9 mouse cellular contexts compared by ENCODE assay signal in genomic region chr17:65939461-65940192, GRCm38 (mm10). TPM values are rescaled to one million over a fixed set of nuclear protein-coding genes. Genes with fewer than 3 reads are reported as not detected.
DNase-seq lines count a peak whose midpoint lies in the region; ATAC-seq lines count a peak whose summit lies in the region.
"Had no signal": no experiment of that assay in that cellular context is flagged by ENCODE, and none has a peak within 500 bp of the region (broad histone marks: within the 10 kb centered on the region; RNA-seq: fewer than 3 reads in every experiment).

No protein-coding gene starts in this region.

- H3K9ac ChIP-seq in heart, embryonic 14.5 days (ENCODE audit: low read length) = peak overlapping the region; percentile 46; the same call in 1 of the 2 replicates
- H3K9ac ChIP-seq in neural tube, embryonic 13.5 days = 0 out of 2 replicates have a peak overlapping the region, but pooled peaks have one; percentile 5
- no peak overlapping the region for H3K9ac ChIP-seq in limb, embryonic 15.5 days

- H3K9me3 ChIP-seq in heart, embryonic 14.5 days (ENCODE audit: control insufficient read depth, low read length) = no peaks in the 10 kb centered on the region
- H3K9me3 ChIP-seq in neural tube, embryonic 13.5 days = no peaks in the 10 kb centered on the region
- no peaks in the 10 kb centered on the region for H3K9me3 ChIP-seq in limb, embryonic 15.5 days

- peak overlapping the region; percentile 6 for H3K4me2 ChIP-seq in heart, embryonic 14.5 days (ENCODE audit: low read length)
- H3K4me2 ChIP-seq in neural tube, embryonic 13.5 days = no peak overlapping the region
- no peak overlapping the region; the same call in 1 of the 2 replicates for H3K4me2 ChIP-seq in limb, embryonic 15.5 days

- peak overlapping the region; percentile 41 to 64; a peak in 3 of 4 replicates for H3K27ac ChIP-seq in heart, embryonic 14.5 days (replicated peaks in 1 of 2; ENCODE audit: control insufficient read depth in 1 of 2, insufficient read depth in 1 of 2, low read depth in 2 of 2, low read length in 2 of 2)
- H3K27ac ChIP-seq in neural tube, embryonic 13.5 days (replicated peaks) = peak overlapping the region; percentile 70
- H3K27ac ChIP-seq in limb, embryonic 15.5 days = peak overlapping the region; percentile 70

- no peak for ATAC-seq in heart, embryonic 14.5 days (ENCODE audit: insufficient number of reproducible peaks, insufficient read depth, low FRiP score, low read depth)
- ATAC-seq in neural tube, embryonic 13.5 days (ENCODE audit: low read depth) = no peak
- ATAC-seq in limb, embryonic 15.5 days (ENCODE audit: insufficient number of reproducible peaks, low FRiP score, low TSS enrichment, low read depth) = no peak

- H3K4me1 ChIP-seq in heart, embryonic 14.5 days (ENCODE audit: control insufficient read depth in 2 of 2, insufficient read depth in 2 of 2, low read length in 2 of 2) = peaks cover 10 to 23% of the 10 kb centered on the region in 2 experiments
- peaks cover 33% of the 10 kb centered on the region for H3K4me1 ChIP-seq in neural tube, embryonic 13.5 days (replicated peaks)
- peaks cover 17% of the 10 kb centered on the region for H3K4me1 ChIP-seq in limb, embryonic 15.5 days

- no peak for DNase-seq in heart, postnatal 36 days
- DNase-seq in neural tube, embryonic 10.5 days (ENCODE audit: extremely low spot score, low spot score) = no peak
- DNase-seq in retina, embryonic 14.5 days (ENCODE audit: low spot score) = no peak
- DNase-seq in retina, postnatal 1 day = no peak
- no peak for DNase-seq in left cerebral cortex, postnatal 14 days (ENCODE audit: low spot score in 2 of 2)
- DNase-seq: cerebellum, adult 18-20 months had no signal

- H3K36me3 ChIP-seq in heart, embryonic 14.5 days (ENCODE audit: control insufficient read depth, insufficient read depth, low read length) = peaks cover 38% of the 10 kb centered on the region
- peaks cover 31% of the 10 kb centered on the region for H3K36me3 ChIP-seq in neural tube, embryonic 13.5 days
- H3K36me3 ChIP-seq in limb, embryonic 15.5 days = peaks cover 23% of the 10 kb centered on the region

- intact Hi-C loops in heart, postnatal 36 days (cut with DNase I) = no loop called here
- intact Hi-C loops in left cerebral cortex, postnatal 14 days (cut with DNase I) = no loop called here

- WGBS in heart, embryonic 14.5 days = 40% methylated on average over 14 of the region's 14 CpGs
- 64% methylated on average over 14 of the region's 14 CpGs for WGBS in neural tube, embryonic 13.5 days
- 68% methylated on average over 14 of the region's 14 CpGs for WGBS in limb, embryonic 15.5 days

- H3K4me3 ChIP-seq in heart, embryonic 14.5 days (ENCODE audit: control insufficient read depth in 1 of 2, insufficient read depth in 1 of 2, low read depth in 1 of 2, low read length in 2 of 2) = no peak overlapping the region
- H3K4me3 ChIP-seq in neural tube, embryonic 13.5 days = no peak overlapping the region
- H3K4me3 ChIP-seq in limb, embryonic 15.5 days = no peak overlapping the region

- H3K27me3 ChIP-seq in heart, embryonic 14.5 days (ENCODE audit: control insufficient read depth, insufficient read depth, low read length) = no peaks in the 10 kb centered on the region
- H3K27me3 ChIP-seq in neural tube, embryonic 13.5 days = no peaks in the 10 kb centered on the region
- no peaks in the 10 kb centered on the region for H3K27me3 ChIP-seq in limb, embryonic 15.5 days

RNA-seq across cellular contexts. Expression of gene Twsg1, which starts 11.4 kb away (rescaled TPM):
- polyA plus RNA-seq in heart, embryonic 14.5 days (2014; fragmentation: Nextera tagmentation; extraction: Ambion mirVana) = 119 and 121 TPM in 2 replicates
- total RNA-seq in heart, postnatal 36 days (2021) = 10 to 100 TPM; 73.7 to 75.5 TPM
- 56.9 and 59.6 TPM in 2 replicates for polyA plus RNA-seq in neural tube, embryonic 13.5 days (2015; fragmentation: Nextera tagmentation; extraction: Ambion mirVana)
- polyA plus RNA-seq in limb, embryonic 15.5 days (2015; fragmentation: Nextera tagmentation; extraction: Ambion mirVana) = 136 and 150 TPM in 2 replicates
- 10 to 100 TPM; 21.9 to 25.6 TPM for total RNA-seq in left cerebral cortex, postnatal 14 days (2021)

RNA-seq across cellular contexts. Expression of gene Ralbp1, which starts 54.0 kb away (rescaled TPM):
- 42.8 and 49.4 TPM in 2 replicates for polyA plus RNA-seq in heart, embryonic 14.5 days (2014; fragmentation: Nextera tagmentation; extraction: Ambion mirVana)
- total RNA-seq in heart, postnatal 36 days (2021) = 10 to 100 TPM; 39.4 to 41.1 TPM
- polyA plus RNA-seq in neural tube, embryonic 13.5 days (2015; fragmentation: Nextera tagmentation; extraction: Ambion mirVana) = 55.2 and 57.7 TPM in 2 replicates
- 179 and 182 TPM in 2 replicates for polyA plus RNA-seq in limb, embryonic 15.5 days (2015; fragmentation: Nextera tagmentation; extraction: Ambion mirVana)
- 10 to 100 TPM; 43.4 to 47.2 TPM for total RNA-seq in left cerebral cortex, postnatal 14 days (2021)
